ENCODE assay signal across 17 mouse cellular contexts in genomic region chr5:43105528-43105927, GRCm38 (mm10).
"Had no signal": no experiment of that assay in that cellular context is flagged by ENCODE, and none has a peak within 500 bp of the region (broad histone marks: within the 10 kb centered on the region; RNA-seq: fewer than 3 reads in every experiment).

No protein-coding gene starts in this region.

- H3K4me3 ChIP-seq: neural tube, embryonic 12.5 days; neural tube, embryonic 13.5 days; neural tube, embryonic 15.5 days; stomach, embryonic 15.5 days had no signal

- H3K36me3 ChIP-seq: neural tube, embryonic 12.5 days; neural tube, embryonic 13.5 days; neural tube, embryonic 15.5 days; stomach, embryonic 15.5 days had no signal

- H3K27me3 ChIP-seq: neural tube, embryonic 12.5 days; neural tube, embryonic 13.5 days; neural tube, embryonic 15.5 days; stomach, embryonic 15.5 days had no signal

- H3K4me1 ChIP-seq: stomach, embryonic 15.5 days had no signal

- H3K9ac ChIP-seq: neural tube, embryonic 12.5 days; neural tube, embryonic 13.5 days; neural tube, embryonic 15.5 days; stomach, embryonic 15.5 days had no signal

- H3K27ac ChIP-seq: neural tube, embryonic 12.5 days; neural tube, embryonic 13.5 days; neural tube, embryonic 15.5 days; stomach, embryonic 15.5 days; stomach, postnatal 0 days had no signal

- DNase-seq: retina, postnatal 1 day; right cerebral cortex, adult 18-20 months; right cerebral cortex, postnatal 14 days; right cerebral cortex, postnatal 25 days; right cerebral cortex, postnatal 4 days; spleen, adult 18-20 months; thymus, adult 18-20 months; thymus, adult 2 months; thymus, postnatal 14 days; thymus, postnatal 25 days; thymus, postnatal 36 days; thymus, postnatal 4 days had no signal

- H3K9me3 ChIP-seq: neural tube, embryonic 12.5 days; neural tube, embryonic 13.5 days; neural tube, embryonic 15.5 days; stomach, embryonic 15.5 days had no signal

- H3K4me2 ChIP-seq: neural tube, embryonic 12.5 days; neural tube, embryonic 13.5 days; neural tube, embryonic 15.5 days; stomach, embryonic 15.5 days had no signal
